Mouse (Mus musculus): ENCODE measurements at regions not wholly inside any gene's neighbourhood (a gene's known extent, or its start where the extent isn't known, plus 50 kb on each side); places are given as distances from the start of the nearest gene placed in this dataset.

DNA sequence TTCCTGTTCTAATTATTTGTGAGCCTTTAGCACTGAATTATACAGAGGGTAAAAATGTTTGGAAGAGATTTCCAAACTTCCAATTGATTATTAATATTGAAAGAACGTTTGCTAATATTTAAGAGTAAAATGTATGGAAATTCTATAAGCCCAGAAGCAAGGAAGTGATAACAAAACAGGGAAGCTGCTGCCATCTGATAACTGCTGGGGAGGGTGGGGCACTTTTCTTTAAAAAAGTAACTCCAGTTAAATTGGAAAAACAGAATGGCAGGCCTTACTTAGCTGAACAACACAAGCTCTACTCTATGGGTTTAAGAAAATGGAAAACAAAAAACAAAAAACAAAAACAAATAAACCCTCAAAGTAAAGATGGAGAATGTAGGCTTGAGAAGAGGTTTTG is 1327.7 kb downstream of the Hace1 start:
- DNase-seq: no peak
- Histone ChIP-seq H3K36me3 (ENCODE audit: insufficient read depth) (no peaks in the 10 kb centered on the region), H3K4me2 (no peak overlapping the region), H3K9me3 (ENCODE audit: low read depth, low read length) (no peaks in the 10 kb centered on the region), H3K27me3 (ENCODE audit: insufficient read depth, low read length) (no peaks in the 10 kb centered on the region), H3K27ac (ENCODE audit: low read depth) (no peak overlapping the region), H3K9ac (no peak overlapping the region), H3K4me3 (ENCODE audit: low read depth, low read length) (no peak overlapping the region), H3K4me1 (ENCODE audit: insufficient read depth) (no peaks in the 10 kb centered on the region)
- TF ChIP-seq CTCF (IDR thresholded peaks at IDR 0.05; ENCODE audit: low read depth): no peak
- WGBS: 48% methylated on average over 1 of the region's 1 CpGs
- no peak for ATAC-seq (ENCODE audit: insufficient read depth)

DNA sequence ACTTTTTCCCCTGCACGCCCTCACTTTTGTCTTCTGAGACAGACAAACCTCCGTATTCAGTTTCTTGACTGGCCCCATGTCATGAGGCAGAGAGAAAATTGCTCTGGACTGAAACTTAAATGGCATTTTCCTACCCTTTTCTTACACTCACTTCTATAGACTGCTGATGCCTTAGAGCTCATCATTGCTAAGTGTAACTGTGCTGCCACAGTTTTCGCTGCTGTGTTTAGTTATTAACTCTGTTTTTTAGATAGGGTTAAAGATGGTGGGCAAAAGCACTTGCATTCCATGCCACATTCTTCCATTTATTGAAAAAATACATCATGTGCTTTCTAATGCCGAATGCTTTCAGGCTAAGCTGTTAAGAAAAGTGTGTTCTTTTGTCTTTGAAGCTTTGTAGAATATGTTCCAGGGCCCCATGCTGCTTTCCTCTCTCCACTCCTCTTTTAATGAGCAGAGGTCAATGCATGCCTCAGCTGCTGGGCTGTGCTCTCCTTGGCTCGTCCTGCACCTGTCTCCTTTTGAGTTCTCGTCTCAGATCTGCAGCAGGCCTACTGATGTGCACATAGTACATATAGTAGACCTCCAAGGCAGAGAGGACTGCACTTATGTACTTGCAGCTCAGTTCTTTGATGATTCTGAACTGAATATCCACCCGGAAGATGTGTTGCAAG is 1345.0 kb downstream of the Hace1 start:
- H3K27ac ChIP-seq (ENCODE audit: low read depth): no peak overlapping the region
- H3K9me3 ChIP-seq (ENCODE audit: low read depth, low read length): no peaks in the 10 kb centered on the region
- 66% methylated on average over 7 of the region's 7 CpGs for WGBS
- ATAC-seq (ENCODE audit: insufficient read depth): no peak
- H3K4me1 ChIP-seq (ENCODE audit: insufficient read depth): no peaks in the 10 kb centered on the region
- H3K9ac ChIP-seq: no peak overlapping the region
- no peak overlapping the region for H3K4me3 ChIP-seq (ENCODE audit: low read depth, low read length)
- no peak overlapping the region for H3K4me2 ChIP-seq
- H3K27me3 ChIP-seq (ENCODE audit: insufficient read depth, low read length): no peaks in the 10 kb centered on the region
- no peaks in the 10 kb centered on the region for H3K36me3 ChIP-seq (ENCODE audit: insufficient read depth)
- DNase-seq: no peak
- TF ChIP-seq CTCF (IDR thresholded peaks at IDR 0.05; ENCODE audit: low read depth): no peak

DNA sequence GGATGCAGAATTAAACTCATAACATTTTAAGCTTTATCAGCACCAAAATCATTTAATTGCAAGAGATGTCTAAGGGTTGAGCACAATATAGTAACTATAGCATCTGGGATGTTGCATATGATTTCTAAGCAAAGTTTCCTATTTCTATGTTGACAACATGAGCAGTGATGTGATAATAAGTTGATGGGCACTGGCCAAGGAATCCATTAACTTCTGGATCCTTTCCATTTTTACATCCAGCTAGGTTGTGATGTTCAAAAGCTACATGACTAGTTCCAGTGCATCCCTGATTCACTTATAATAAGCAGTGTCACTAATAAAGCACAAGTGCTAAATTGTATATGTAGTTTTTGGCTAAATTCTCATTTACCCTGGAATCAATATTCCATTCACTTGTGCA is 1356.7 kb downstream of the Hace1 start:
- ATAC-seq (ENCODE audit: insufficient read depth): no peak

DNA sequence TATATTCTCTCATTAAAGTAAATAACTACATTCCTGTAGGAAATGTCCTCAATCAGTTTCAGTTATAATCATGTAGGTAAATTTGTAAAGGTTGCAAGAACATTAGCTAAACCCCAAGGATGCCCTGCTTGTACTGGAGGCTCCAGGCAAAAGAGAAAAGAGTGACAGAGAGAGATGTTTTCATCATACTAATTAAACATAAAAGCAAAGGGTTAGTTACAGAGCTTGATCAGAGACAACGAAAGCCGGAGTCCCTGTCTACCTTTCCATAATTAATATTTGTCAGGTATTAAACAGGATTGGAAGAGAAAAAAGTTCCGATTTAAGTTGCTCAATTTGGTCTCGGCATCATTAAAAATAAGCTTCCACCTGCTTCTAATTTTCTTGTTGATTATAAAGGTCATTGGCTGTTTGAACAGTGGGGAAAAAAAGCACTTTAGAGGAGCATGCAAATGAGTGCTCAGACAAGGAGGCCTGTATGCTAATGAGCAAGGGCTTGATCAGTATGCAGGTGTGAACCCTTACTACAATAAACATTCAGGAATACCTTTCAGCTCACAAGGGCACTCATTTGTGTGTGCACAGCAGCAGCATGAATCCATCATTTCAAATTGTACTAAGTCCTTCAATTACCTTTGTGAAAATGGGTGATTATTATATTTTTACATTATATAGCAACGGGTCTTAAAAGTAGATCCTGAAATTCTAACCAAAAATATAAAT is 1358.8 kb downstream of the Hace1 start:
- DNase-seq: no peak
- Histone ChIP-seq H3K9ac (no peak overlapping the region), H3K27ac (ENCODE audit: low read depth) (no peak overlapping the region), H3K4me3 (ENCODE audit: low read depth, low read length) (no peak overlapping the region), H3K27me3 (ENCODE audit: insufficient read depth, low read length) (no peaks in the 10 kb centered on the region), H3K36me3 (ENCODE audit: insufficient read depth) (no peaks in the 10 kb centered on the region), H3K4me1 (ENCODE audit: insufficient read depth) (no peaks in the 10 kb centered on the region), H3K9me3 (ENCODE audit: low read depth, low read length) (no peaks in the 10 kb centered on the region), H3K4me2 (no peak overlapping the region)
- no peak for ATAC-seq (ENCODE audit: insufficient read depth)
- 82% methylated on average over 5 of the region's 5 CpGs for WGBS
- no peak for TF ChIP-seq CTCF (IDR thresholded peaks at IDR 0.05; ENCODE audit: low read depth)

More for the DNA sequence above, 1356.7 kb downstream of the Hace1 start:
- no peaks in the 10 kb centered on the region for H3K36me3 ChIP-seq (ENCODE audit: insufficient read depth)
- H3K9ac ChIP-seq: no peak overlapping the region
- H3K4me2 ChIP-seq: no peak overlapping the region
- TF ChIP-seq CTCF (IDR thresholded peaks at IDR 0.05; ENCODE audit: low read depth): no peak
- H3K27me3 ChIP-seq (ENCODE audit: insufficient read depth, low read length): no peaks in the 10 kb centered on the region
- no peaks in the 10 kb centered on the region for H3K4me1 ChIP-seq (ENCODE audit: insufficient read depth)
- H3K9me3 ChIP-seq (ENCODE audit: low read depth, low read length): no peaks in the 10 kb centered on the region
- H3K4me3 ChIP-seq (ENCODE audit: low read depth, low read length): no peak overlapping the region
- H3K27ac ChIP-seq (ENCODE audit: low read depth): no peak overlapping the region
- DNase-seq: no peak

DNA sequence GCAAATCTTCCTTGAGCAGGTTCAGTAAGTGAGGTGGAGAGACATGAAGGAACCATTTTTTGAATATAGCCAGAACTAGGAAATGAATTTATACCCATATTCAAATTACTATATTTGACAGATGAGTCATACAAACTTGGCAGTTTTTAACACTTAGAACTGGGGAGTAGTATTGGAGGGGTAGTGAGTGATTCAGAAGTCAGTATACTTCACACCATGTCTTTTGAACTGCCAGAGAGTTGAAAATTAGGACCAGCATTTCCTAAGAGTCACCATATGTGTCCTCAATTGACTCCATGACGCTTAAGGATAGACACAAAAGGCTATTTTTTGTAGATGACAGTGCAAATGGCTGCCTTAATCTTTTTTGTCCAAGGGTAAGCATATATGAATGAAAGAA is 1361.7 kb downstream of the Hace1 start:
- Histone ChIP-seq H3K36me3 (ENCODE audit: insufficient read depth) (no peaks in the 10 kb centered on the region), H3K4me3 (ENCODE audit: low read depth, low read length) (no peak overlapping the region), H3K9ac (no peak overlapping the region), H3K4me1 (ENCODE audit: insufficient read depth) (no peaks in the 10 kb centered on the region), H3K4me2 (no peak overlapping the region), H3K9me3 (ENCODE audit: low read depth, low read length) (no peaks in the 10 kb centered on the region), H3K27ac (ENCODE audit: low read depth) (no peak overlapping the region), H3K27me3 (ENCODE audit: insufficient read depth, low read length) (no peaks in the 10 kb centered on the region)
- TF ChIP-seq CTCF (IDR thresholded peaks at IDR 0.05; ENCODE audit: low read depth): no peak
- DNase-seq (no peak), ATAC-seq (ENCODE audit: insufficient read depth) (no peak)
- 54% methylated on average over 1 of the region's 1 CpGs for WGBS

DNA sequence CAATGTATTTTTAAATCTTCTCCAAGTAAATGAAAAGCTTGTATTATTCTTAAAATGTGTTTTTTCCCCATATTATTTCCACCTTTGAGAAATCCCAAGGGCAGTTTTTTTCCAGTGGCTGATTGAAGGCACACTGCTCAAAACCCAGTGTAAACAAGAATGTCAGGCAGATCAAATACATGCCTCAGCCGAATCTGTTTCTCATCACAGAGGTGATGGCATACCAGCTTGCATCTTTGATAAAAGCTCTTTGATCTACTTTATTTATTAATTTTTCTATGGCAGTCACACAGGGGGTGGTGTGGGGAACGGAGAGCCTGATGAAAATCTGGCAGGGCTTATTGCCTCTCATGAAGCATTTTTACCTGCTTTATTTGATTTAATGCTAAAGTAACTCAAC is 1362.2 kb downstream of the Hace1 start:
- WGBS: 8% methylated on average over 2 of the region's 2 CpGs
- Histone ChIP-seq H3K9me3 (ENCODE audit: low read depth, low read length) (no peaks in the 10 kb centered on the region), H3K4me1 (ENCODE audit: insufficient read depth) (no peaks in the 10 kb centered on the region), H3K4me3 (ENCODE audit: low read depth, low read length) (no peak overlapping the region), H3K9ac (no peak overlapping the region), H3K27ac (ENCODE audit: low read depth) (no peak overlapping the region), H3K27me3 (ENCODE audit: insufficient read depth, low read length) (no peaks in the 10 kb centered on the region), H3K36me3 (ENCODE audit: insufficient read depth) (no peaks in the 10 kb centered on the region), H3K4me2 (no peak overlapping the region)
- no peak for TF ChIP-seq CTCF (IDR thresholded peaks at IDR 0.05; ENCODE audit: low read depth)
- no peak for ATAC-seq (ENCODE audit: insufficient read depth)
- DNase-seq: no peak

DNA sequence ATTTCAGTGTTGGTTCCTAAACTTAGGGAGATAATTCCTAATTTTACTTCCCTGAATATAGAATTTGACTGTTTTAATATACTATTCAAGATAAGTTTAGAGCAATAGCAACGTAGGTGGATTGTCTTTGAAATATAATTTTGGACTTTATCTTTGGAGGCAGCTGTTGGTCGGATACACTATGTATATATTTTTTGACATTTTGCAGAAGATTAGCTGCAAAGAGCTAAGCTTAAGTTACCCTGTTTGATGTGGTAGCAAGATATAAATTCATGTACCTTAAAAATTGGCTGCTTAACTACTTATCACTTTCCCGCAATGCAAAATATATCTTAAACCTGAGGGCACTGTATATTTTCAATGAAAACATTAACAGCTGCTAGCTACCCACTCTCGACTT is 1375.3 kb downstream of the Hace1 start:
- no peak for TF ChIP-seq CTCF (IDR thresholded peaks at IDR 0.05; ENCODE audit: low read depth)
- no peak overlapping the region for H3K4me3 ChIP-seq (ENCODE audit: low read depth, low read length)
- no peaks in the 10 kb centered on the region for H3K9me3 ChIP-seq (ENCODE audit: low read depth, low read length)
- H3K27me3 ChIP-seq (ENCODE audit: insufficient read depth, low read length): no peaks in the 10 kb centered on the region
- no peak overlapping the region for H3K4me2 ChIP-seq
- ATAC-seq (ENCODE audit: insufficient read depth) (no peak), DNase-seq (no peak)
- H3K9ac ChIP-seq: no peak overlapping the region
- H3K27ac ChIP-seq (ENCODE audit: low read depth): no peak overlapping the region
- no peaks in the 10 kb centered on the region for H3K36me3 ChIP-seq (ENCODE audit: insufficient read depth)
- H3K4me1 ChIP-seq (ENCODE audit: insufficient read depth): no peaks in the 10 kb centered on the region
- WGBS: 67% methylated on average over 4 of the region's 4 CpGs
